Mouse (Mus musculus): ENCODE data around the gene Tatdn2. TPM values are rescaled to one million over a fixed set of nuclear protein-coding genes. Genes with fewer than 3 reads are reported as not detected.
"Not testable (repeated sequence)": the region's sequence is repeated elsewhere in the genome, so short reads cannot be mapped to it uniquely, and the experiment has no call there.

Gene Tatdn2
- 10 to 100 TPM; 56.1 to 74.8 (median 64.0) TPM for total RNA-seq (2022)

DNA sequence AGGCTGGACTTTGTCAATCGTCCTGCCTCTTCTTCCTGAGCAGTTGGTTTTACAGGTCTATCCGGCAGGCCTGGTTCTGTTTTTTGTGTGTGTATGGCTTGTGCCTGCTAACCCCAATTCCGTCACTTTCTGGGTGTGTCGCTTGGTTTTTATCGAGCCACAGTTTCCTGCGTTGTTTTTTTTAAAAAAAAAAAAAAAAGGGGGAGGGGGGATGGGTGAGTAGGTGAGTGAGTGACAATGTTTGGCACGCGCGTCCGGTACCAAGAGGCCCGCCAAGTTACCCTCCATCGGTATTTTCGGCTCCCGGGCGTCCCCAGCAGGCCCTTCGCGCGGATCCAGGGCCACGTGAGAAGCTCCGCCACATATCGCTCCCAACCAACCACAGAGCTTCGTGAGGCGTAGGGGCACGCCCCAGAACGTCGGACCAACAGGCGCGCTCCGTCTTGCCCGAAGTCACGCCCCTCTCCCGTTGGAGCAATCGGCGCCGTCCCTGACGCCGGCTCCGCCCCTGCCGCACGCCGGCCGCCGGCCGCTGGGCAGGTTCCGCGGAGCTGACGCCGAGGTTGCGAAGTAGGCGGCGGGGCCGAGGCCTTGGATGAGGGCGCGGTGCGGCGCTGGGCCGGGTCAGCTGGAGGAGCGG is at the start of gene Tatdn2:
Tatdn2 (plus strand) TSS at position 469 of the 640 bp plus-strand sequence.
- peak; percentile 98 for DNase-seq

DNA sequence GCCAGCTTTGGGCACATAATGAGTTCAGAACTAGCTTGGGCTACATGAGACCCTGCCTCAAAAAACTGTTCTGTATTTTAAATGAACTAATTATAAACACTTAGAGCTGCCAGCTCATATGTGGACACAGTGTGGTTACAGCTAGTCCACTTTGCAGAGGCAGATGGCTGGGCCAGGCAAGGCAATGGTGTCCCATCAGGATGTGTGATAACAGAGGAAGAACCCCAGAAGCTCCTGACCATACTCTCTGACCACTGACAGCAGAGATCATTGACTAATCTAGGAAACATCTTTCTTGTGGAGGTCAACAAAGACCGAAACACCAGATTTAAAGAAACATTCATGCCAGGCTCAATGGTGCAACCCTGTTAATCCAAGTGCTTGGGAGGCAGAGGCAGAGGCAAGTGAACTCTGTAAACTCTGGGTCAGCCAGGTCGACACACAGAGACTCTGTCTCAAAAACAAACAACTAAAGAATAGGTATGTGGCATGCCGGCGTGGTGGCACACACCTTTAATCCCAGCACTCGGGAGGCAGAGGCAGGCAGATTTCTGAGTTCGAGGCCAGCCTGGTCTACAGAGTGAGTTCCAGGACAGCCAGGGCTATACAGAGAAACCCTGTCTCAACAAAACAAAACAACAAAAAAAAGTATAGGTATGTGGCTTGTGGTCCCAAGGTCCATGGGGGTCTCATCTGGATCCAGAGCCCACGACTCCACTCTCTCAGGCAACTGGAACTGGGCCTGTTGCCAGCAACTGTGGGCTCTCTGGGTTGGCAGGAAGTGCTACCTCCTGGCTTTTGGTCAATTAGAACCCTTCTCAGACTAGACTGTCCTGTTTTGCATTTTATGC is 47.3 kb upstream of the Tatdn2 start:
- DNase-seq, result no peak

DNA sequence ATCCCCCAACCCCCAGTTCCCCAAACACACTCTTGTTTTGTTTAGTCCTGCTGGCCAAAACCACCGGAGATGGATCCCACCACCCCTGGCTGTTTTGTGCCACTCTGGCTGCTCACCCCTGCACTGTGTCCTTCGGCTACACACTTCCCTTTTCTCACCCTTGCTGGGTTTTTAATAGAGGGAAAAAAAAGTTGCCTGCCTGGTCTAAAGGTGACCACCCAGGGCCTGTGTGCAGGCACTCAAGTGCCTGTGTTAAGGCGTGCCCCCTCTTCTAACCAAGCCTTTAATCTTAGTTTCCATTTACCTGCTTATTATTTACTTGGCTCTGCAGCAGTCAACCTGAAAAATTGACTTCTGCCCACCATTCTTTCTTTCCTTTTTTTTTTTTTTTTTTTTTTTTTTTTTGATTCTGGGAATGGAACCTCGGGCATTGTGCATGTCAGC is 46.6 kb upstream of the Tatdn2 start:
- DNase-seq, result no peak

DNA sequence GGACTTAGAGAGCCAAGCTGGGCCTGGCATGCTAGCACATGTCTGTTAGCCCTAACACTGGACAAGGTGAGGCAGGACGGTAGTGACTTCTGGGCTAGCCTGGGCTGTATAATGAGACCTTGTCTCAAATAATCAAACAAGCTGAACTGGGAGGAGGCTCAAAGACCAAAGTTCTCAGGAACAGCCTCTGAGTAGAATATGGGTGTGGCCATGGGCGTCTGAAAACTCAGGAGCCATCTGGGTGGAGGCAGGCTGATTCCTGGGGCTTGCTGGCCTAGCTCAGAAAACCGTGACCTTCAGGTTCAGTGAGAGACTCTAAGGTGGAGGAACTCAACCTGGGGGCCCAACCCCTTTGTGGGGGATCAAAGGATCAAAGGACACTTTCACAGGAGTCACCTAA is 45.2 kb upstream of the Tatdn2 start:
- DNase-seq, result no peak

DNA sequence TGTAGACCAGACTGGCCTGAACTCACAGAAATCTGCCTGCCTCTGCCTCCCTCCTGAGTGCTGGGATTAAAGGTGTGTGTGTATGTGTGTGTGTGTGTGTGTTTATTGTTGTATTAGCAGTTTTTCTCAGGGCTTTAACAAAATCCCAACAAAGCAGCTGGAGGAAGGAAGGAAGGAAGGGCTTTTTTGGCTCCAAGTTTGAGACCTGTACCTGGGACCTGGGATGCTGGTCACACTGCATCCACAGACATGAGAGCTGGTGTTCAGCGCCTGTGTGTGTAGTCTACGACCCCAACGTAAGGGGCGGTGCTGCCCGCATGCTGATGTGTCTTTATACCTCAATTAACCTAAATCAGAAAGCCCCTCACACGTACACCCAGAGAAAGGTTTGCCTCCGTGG is 43.3 kb upstream of the Tatdn2 start:
- DNase-seq, result no peak

DNA sequence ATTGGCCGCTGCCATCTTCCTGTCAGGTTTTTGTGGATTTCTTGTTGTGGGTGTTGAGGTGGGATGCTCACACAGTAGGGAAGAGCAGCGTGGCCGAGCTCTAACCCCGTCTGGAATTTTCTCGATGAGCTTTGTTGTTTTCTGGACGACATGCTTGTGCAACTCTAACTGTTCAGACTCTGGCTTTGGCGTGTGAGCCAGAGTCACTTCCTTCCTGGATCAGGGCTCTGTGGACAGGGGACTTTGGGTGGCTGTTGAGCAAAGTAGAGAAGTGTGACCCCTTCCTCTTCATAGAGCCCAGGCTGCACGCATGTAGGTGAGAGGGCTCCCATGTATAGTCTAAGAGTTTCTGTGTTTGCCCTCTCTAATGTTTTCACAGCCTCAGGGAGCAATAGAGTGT is 42.7 kb upstream of the Tatdn2 start:
- DNase-seq, result no peak

DNA sequence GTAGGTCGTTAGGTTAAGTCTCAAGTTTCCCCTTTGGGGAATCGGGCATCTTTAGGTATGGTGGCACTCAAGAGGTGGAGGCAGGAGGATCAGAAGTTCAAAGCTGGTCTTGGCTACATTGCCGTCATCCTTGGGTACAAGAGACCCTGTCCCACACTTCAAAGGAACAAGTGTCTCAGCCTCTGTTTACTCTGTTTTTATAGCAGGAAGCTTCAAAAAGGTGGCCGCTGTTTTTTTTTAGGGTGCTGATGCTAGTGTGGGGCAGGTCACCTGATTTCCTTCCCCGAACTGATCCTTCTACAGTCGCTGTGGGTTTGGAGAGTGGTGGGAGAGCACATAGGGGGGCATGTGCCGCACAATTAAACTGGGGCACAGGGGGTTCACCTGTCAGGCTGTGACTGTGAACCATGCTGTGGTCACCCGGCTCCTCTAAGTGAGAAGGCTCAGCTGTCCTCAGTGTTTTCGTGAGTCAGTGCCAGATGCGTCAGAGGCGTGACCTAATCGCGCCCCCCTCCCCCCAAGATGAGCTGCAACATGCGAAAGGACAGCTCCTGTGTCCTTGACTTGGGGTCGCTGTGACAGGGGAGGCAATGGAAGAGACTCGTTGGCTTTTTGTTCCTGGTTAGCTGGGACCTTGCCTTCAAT is 42.0 kb upstream of the Tatdn2 start:
- DNase-seq, result peak; percentile 81

DNA sequence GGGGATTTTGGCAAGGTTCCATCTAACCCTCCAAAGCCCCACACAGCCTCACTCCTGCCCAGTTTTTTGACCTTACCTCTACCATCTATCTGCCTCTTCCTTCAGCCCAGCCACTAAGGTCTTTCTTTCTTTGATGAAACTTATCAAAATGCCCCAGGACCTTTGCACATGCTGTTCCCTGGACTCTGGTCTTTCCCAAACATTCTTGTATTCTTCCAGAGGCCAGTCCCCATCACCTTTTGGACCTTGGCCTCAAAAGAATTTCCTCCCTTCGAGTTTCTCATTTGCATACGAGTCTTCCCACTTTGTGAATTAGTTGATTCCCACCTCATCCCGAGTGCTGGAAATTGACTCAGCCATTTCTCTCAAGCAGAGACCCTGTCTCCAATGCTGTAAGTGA is 41.4 kb upstream of the Tatdn2 start:
- DNase-seq, result no peak

DNA sequence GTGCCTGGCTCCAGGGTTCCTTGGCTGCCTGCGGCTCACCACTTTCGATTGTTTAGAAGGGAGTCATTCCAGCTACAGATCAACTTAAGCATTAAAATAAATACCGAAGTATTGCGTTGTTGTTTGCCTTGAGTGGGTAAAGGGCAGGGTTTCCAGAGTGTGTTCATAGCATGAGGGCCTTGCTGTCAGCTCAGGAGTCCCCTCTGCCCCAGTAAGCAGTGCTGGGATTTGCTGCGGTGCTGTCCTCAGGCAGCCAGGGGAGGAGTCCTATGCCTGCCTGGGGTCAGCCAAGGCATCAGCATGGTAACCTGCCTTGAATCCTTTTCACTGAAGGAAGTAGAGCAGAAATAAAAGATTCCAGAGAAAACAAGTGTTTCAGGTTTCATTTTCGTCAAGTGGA is 40.0 kb upstream of the Tatdn2 start:
- no peak for DNase-seq

DNA sequence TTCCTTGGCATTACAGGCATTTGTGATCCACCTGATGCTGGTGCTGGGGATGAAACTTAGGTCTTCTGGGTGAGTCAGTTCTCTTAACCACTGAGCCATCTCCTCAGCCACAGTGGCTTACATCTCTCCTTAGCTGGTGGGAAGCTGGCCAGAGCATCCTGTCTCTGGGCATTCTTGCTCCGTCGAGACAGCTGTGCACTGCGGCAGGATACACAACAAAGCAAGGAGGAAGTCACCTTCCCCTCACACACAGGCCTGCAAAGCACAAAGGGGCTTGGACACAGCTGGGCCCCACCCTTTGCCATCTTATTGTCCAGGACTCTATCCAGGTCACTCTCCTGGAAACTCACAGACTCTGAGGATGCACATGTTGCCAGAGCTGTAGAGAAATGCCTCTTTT is 38.6 kb upstream of the Tatdn2 start:
- no peak for DNase-seq

DNA sequence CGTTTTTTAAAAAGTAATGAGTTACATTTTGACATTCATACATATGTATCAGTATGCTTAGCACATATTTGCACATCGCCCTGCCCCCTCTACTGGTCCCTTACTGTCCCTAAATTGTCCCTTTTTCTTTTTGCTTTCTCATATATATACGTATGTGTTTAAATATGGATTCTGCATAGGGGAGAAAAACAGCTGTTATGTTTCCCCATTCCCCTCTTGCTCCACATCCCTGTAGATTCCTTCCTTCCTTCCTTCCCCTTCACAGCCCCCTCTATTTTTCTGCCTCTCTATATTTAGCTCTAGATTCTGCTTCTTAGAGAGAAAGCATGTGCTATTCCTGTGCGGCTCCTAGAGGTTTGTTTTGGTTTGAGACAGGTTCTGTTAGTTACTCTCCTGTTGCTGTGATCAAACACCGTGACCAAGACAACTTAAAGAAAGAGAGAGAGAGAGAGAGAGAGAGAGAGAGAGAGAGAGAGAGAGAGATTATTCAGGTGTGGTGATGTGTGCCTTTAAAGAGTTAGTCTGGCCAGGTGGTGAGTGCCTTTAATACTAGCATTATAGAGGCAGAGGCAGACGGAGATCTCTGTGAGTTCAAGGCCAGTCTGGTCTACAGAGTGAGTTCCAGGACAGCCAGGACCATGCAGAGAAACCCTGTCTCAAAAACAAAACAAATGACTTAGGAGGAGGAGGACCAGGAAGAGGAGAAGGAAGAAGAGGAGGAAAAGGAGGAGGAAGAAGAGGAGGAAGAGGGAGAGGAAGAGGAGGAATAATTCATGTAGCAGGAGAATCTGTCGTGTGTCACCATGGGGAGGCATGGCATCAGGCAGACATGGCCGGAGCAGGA is 37.0 kb upstream of the Tatdn2 start:
- DNase-seq, result no peak

DNA sequence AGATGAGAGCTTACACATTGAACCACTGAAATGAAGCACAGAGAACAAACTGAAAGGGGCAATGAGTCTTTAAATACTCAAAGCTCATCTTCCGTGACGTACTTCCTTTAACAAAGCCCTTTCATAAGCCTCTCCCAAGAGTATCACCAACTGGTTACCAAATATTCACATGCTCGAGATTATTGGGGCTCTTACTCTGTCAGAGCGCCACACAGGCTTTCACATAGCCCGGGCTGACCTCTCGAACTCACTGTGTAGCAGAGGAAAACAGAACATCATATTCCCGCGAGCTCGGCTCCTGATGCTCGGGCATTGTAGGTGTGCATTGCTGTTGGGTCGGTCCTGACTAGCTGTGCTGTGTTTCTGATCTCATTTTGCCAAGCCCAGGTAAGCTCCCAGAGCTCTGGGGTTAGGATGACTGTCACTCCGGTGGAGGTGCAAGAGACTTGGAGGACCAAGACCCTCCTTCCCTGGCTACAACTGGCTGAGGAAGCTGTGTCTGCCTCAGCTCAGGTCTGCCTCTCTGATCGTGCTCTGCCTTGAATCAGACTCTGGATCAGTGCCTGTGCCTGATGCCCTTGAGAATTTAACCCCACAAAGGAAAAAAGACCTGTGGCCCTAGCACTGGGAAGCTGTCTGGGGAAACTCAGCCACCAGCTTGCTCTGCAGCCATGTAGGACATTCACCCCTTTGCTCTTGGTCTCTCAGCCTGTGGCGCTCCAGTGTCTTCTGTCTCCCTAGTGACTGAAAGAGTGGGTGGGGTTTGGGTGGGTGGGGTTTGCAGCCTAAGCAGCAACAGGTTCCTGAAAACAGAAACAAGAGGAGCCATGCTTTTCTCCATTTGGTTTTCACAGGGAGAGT is 36.1 kb upstream of the Tatdn2 start:
- no peak for DNase-seq

DNA sequence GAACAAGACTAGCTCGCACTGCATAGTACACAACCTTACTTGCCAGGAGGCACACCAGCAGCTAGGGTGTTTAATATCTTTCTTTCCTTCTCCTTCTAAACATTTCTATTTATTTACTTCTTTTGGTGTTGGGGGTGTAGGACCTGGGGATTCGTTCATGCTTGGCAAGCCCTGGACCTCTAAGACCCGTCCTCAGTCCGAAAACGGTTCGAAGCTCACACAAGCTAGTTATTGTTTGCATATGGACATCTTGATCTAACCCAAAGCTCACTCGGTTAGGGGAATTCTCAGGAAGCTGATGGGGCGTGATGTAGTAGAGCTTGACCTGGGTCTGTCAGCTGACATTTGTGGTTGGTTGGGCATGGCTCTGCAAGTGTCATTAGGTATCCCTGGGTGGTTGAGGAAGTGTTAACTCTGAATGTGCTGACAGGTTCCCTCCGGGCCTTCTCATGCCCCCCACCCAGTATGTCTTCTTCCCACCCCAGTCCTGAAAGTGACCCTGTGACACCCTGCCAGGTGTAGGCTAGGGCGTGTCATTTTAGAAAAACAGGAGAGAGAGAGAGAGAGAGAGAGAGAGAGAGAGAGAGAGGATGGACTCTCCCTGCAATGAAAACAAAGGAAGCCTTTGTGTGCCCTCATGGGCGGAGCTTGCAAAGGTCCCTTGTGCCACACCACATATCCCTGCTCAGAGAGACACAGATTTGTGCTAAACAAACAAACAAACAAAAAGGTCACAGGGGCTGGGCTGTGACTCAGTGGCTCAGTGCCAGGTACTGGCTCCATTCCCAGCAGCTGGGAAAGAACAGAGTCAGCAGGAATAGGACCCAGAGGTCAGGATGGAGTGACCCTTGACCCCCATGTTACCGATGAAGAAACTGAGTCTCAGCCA is 35.3 kb upstream of the Tatdn2 start:
- DNase-seq, result peak; percentile 55

DNA sequence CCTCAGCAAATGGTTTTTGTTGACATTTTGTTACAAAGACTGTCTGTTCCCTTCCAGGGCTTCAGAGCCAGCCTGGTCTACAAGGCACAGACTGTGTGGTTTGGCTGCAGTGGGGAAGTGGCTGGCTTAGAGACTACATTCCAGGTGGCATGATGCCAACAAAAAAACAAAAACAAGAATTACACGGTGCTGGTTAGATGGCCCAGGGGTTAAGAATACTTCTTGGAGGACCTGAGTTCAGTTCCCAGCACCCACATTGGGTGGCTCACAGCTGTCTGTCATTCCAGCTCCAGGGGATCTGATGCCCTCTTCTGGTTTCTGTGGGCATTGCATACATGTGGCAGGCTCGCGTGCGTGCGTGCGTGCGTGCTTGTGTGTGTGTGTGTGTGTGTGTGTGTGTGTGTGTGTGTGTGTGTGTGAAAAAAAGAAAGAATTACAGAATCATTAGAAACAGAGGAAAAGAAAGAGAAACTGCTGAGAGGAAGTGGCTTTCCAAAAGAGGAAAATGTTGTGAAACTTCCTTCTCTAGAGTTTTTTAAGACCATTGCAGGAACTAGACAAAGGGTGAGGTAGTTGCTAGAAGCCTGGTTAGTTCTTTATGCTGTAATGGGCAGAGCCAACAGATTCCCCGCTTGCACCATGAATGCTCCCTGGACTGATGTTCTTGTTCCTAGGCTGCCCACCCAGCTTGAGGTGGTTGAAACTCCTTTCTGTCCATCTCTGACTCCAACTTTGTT is 33.7 kb upstream of the Tatdn2 start:
- DNase-seq, result no peak

DNA sequence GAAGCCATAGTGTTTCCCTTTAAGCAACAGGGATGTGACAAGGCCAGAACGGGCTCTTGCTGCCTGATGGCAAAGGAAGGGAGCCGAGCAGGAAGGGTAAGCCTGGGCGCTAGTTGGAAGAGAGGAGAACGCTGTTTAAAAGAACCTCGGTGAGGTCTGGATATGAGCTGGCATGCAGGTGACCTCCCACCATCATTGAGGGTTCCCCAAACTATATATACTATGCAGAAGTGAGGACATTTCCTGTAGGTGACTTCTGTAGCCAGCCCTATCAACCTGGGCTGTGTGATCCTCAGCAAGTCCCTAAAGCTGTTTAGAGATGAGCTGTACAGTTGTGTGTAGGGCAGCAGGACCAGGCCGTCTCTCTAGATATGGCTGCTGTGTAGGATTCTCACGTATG is 32.5 kb upstream of the Tatdn2 start:
- DNase-seq, result no peak

DNA sequence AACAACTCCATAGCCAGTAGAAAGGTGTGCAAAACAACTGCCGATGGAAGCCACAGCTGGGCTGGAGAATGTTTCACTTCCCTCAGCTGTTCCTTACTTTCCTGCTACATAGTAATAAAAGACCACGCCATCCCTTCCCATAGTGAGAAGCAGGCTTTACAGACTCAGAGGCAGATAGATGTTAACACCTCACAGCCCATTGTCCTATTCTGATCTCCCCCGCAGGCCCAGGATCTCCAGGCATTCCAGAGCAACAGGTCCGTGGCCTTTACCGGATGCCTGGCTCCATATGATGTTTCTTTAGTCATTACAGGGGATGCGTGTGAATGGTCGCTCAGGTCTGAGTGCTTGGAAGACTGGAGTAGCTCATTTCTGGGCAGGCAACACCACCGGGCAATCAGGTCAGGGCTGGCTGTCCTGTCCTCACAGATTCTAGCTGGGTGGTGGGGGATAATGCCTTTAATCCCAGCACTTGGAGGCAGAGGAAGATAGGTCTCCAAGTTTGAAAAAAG is 29.2 kb upstream of the Tatdn2 start:
- DNase-seq, result no peak

DNA sequence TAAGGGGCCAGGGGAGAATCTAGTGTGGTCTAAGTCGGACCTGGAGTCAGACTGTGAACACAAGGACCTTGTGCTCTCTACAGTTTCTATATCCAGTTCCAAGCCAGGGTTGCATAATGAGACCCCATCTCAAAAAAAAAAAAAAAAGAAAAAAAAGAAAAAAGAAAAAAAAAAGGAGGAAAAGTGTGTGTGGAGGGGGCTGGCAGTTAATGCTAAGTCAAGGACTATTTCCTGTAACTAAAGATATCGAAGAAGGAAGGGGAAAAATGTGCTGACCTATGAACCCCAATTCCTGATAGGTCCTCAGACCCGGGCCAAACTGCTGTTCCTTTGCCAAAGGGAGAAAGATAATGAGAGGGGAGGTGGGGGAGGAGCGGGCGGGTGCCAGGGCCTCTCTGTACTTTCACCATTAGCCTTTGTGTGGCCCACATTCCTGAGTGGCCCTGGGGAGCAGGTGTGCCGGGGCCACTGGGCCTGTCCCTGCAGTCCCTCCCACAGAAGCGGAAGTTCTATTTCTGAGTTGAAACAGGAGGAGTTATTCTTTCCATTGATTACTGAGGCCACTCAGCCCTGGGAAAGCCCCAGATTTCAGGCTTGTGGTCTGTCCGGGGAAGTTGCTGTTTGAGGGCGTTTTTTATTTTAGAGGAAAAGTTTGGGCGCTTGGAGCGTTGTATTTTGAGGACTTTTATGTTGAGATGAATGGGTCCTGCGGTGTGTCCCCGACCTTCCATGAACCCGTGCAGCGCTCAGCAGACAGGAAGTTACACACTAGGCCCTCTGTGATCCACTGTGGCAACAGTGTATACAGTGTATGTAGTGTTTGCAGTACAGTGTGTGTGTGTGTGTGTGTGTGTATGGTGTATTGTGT is 28.3 kb upstream of the Tatdn2 start:
- DNase-seq, result no peak

DNA sequence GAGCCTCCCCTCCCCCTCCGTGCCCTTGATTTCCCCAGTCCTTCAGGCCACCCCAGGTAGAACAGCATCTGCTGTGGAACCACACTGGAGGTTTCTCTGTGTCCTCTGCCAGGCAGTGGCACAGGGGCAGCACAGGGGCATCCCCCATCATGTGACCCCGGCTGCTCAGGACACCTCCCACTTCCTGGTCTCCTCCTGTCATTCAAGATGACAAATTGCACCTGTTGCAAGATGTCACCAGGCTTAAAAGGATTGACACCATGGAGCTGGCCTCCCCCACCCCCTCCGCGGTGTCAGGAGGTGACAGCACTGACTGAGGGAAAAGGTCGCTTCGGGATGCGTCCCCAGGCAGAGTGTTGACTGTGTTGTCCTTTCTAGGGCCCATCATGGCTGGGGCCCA is 27.0 kb upstream of the Tatdn2 start:
- DNase-seq, result no peak

DNA sequence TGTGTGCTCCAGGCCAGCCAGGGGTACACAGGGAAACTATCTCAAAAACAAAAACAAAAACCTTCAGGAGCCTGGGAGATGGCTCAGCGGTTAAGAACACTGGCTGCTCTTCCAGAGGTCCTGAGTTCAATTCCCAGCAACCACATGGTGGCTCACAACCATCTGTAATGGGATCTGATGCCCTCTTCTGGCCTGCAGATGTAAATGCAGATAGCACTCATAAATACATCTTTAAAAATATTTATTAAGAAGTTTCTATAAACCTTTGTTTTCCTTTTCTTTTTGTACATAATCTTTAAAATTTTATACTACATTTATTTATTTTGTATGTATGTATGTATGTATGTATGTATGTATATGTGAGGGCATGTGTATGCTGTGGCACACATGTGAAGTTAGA is 24.8 kb upstream of the Tatdn2 start:
- not testable (repeated sequence) for DNase-seq

Measured in adrenal gland, adult 8-10 months (tissue).